Mouse (Mus musculus) kidney, embryonic 16.5 days (tissue): ENCODE measurements around the gene Ralgps1. TPM values are rescaled to one million over a fixed set of nuclear protein-coding genes. Genes with fewer than 3 reads are reported as not detected.
"Not testable (repeated sequence)": the region's sequence is repeated elsewhere in the genome, so short reads cannot be mapped to it uniquely, and the experiment has no call there.

Experiments used
- ATAC-seq: fragments of 200-750 bp; cut with Nextera tagmentation; 2 replicates; pipeline ENCODE4 v1.8.0; 2017; ENCODE audit warnings: moderate TSS enrichment; ENCODE audit not compliant: low FRiP score, low TSS enrichment
- H3K27ac ChIP-seq: fragments of 300-500 bp; sonication (generic); 2 replicates; pipeline ENCODE4 v1.5.1; 2014; ENCODE audit warnings: low read length
- H3K27me3 ChIP-seq: fragments of 300-500 bp; sonication (generic); 2 replicates; pipeline ENCODE4 v1.6.1; 2014; ENCODE audit warnings: low read length, control low read depth, mixed read lengths; ENCODE audit not compliant: insufficient read depth
- H3K36me3 ChIP-seq: fragments of 300-500 bp; sonication (generic); 2 replicates; pipeline ENCODE4 v1.6.1; 2014; ENCODE audit warnings: low read length, control low read depth, mixed read lengths; ENCODE audit not compliant: insufficient read depth
- H3K4me1 ChIP-seq: fragments of 300-500 bp; sonication (generic); 2 replicates; pipeline ENCODE4 v1.6.1; 2014; ENCODE audit warnings: low read length, control low read depth, mixed read lengths; ENCODE audit not compliant: insufficient read depth
- H3K4me2 ChIP-seq: fragments of 300-500 bp; sonication (generic); replicated peaks from 2 replicates; pipeline ENCODE4 v1.6.1; 2014; ENCODE audit warnings: low read depth, low read length
- H3K4me3 ChIP-seq: fragments of 300-500 bp; sonication (generic); 2 replicates; pipeline ENCODE4 v1.5.1; 2014; ENCODE audit warnings: mild to moderate bottlenecking, low read length
- H3K9ac ChIP-seq: fragments of 300-500 bp; sonication (generic); replicated peaks from 2 replicates; pipeline ENCODE4 v1.6.1; 2014; ENCODE audit warnings: low read length
- H3K9me3 ChIP-seq: fragments of 300-500 bp; sonication (generic); 2 replicates; pipeline ENCODE4 v1.6.1; 2016; ENCODE audit warnings: low read length, control low read depth
- WGBS: fragments of 180-500 bp; shearing (Covaris S2); extraction: QIAGEN DNeasy Blood & Tissue Kit; methylation state at CpG from one replicate; pipeline ENCODE4 v1.1.7; 2014; 5-methylcytosine and 5-hydroxymethylcytosine counted together
- polyA plus RNA-seq: library from polyadenylated mRNA; unstranded; fragments of >200 nt; fragmentation: Nextera tagmentation; extraction: Ambion mirVana; gene quantifications from 2 replicates; pipeline ENCODE4 v1.2.1, GENCODE M21; 2015

Ralgps1 gene
- polyA plus RNA-seq, 1 experiment from 2014 or later = 5.2 TPM

DNA sequence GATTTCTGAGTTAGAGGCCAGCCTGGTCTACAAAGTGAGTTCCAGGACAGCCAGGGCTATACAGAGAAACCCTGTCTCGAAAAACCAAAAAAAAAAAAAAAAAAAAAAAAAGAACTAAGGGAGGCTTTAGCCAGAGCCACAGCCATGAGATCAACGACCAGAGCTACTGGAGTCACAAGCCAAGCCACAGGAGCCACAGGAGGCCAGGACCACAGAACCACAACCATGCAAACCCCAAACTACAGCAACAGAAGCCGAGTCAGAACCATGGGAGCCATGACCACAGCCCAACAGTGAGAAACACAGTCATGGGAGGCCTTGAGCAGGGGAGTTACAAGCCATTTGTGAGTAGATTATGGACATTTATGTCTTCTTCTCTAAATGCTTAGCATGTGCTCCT, 41.7 kb downstream of the Ralgps1 start:
- 89% methylated on average over 2 of the region's 3 CpGs for WGBS

GRCm38 (mm10) chr2:33328941-33329340, 42.3 kb downstream of the Ralgps1 start:
- no peaks in the 10 kb centered on the region for H3K27me3 ChIP-seq
- H3K36me3 ChIP-seq = no peaks in the 10 kb centered on the region
- 86% methylated on average over 1 of the region's 1 CpGs for WGBS
- H3K9me3 ChIP-seq = no peaks in the 10 kb centered on the region
- H3K27ac ChIP-seq = no peak overlapping the region
- no peak overlapping the region for H3K4me2 ChIP-seq
- no peak for ATAC-seq
- no peak overlapping the region for H3K4me3 ChIP-seq
- H3K9ac ChIP-seq = no peak overlapping the region
- H3K4me1 ChIP-seq = no peaks in the 10 kb centered on the region

More for the DNA sequence above, 41.7 kb downstream of the Ralgps1 start:
- Histone ChIP-seq H3K4me1 (no peaks in the 10 kb centered on the region), H3K9ac (no peak overlapping the region), H3K27ac (no peak overlapping the region), H3K27me3 (no peaks in the 10 kb centered on the region), H3K9me3 (peaks cover under 1% of the 10 kb centered on the region; the same call in 1 of the 2 replicates), H3K36me3 (no peaks in the 10 kb centered on the region), H3K4me2 (no peak overlapping the region), H3K4me3 (no peak overlapping the region)
- ATAC-seq = no peak

DNA sequence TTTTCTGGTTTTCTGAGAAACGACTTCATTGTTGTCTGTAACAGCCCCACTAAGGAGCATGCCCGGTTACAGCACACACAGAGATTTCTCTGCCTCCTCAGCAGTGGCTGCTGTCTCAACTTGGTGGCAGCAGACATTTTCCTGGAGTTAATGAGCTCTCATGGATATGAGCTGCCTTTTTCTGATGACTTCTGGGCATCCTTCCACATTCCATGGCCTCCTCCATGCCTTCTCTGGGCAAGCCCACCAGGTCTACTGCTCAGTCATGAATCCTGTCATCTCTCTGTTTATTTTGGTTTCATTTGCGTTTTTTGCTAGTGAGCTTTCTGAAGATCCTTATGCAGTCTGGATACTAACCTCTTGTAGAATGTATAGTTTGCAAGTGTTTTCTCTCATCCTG, 45.9 kb downstream of the Ralgps1 start:
- ATAC-seq = no peak
- H3K4me3 ChIP-seq = no peak overlapping the region
- H3K9me3 ChIP-seq = no peaks in the 10 kb centered on the region
- no peaks in the 10 kb centered on the region for H3K27me3 ChIP-seq
- H3K4me1 ChIP-seq = 0 out of 2 replicates have a peak, but pooled peaks cover 2% of the 10 kb centered on the region
- no peak overlapping the region for H3K27ac ChIP-seq
- H3K36me3 ChIP-seq = no peaks in the 10 kb centered on the region
- H3K9ac ChIP-seq = no peak overlapping the region
- no peak overlapping the region for H3K4me2 ChIP-seq
- WGBS = 58% methylated on average over 3 of the region's 3 CpGs

DNA sequence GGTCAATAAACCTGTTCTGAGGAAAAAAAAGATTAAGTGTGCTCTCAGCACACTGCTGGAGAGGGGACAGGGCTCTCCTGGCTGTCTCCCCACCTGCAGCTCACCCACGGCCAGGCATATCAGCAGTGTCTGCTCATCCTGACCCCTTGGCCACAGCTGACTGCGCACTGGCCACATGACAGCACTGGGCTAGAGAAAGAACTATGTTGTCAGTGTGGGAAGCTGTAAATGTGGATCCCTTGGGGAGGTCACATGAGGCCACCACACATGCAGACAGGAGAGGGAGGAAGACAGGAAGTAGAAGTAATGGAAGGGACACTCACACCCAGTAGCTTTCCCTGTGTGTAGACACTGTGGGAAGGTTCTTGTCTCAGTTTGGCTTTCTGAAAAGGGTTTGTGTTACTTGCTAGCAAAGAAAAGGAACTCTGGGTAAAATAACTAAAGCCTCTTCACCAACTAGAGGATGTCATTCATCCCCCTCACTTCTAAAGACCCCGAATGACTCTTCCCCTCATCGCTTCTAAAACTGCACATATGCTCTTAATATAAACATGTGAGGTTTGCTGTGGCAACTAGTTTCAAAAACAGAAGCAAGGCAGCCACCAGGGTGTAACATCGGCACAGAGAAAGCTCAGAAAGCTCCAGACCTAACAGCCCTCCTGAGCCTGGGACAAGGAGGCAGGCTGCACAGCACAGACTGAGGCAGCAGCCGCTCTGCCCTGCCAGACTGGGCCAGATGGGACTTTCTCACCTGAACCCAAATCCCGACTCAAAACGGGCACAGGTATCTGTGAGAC, 47.3 kb downstream of the Ralgps1 start:
- Histone ChIP-seq H3K4me2 (no peak overlapping the region), H3K9me3 (no peaks in the 10 kb centered on the region), H3K4me1 (0 out of 2 replicates have a peak, but pooled peaks cover 2% of the 10 kb centered on the region), H3K9ac (no peak overlapping the region), H3K4me3 (no peak overlapping the region), H3K27ac (no peak overlapping the region), H3K27me3 (no peaks in the 10 kb centered on the region), H3K36me3 (no peaks in the 10 kb centered on the region)
- WGBS = 72% methylated on average over 8 of the region's 8 CpGs
- ATAC-seq = no peak

DNA sequence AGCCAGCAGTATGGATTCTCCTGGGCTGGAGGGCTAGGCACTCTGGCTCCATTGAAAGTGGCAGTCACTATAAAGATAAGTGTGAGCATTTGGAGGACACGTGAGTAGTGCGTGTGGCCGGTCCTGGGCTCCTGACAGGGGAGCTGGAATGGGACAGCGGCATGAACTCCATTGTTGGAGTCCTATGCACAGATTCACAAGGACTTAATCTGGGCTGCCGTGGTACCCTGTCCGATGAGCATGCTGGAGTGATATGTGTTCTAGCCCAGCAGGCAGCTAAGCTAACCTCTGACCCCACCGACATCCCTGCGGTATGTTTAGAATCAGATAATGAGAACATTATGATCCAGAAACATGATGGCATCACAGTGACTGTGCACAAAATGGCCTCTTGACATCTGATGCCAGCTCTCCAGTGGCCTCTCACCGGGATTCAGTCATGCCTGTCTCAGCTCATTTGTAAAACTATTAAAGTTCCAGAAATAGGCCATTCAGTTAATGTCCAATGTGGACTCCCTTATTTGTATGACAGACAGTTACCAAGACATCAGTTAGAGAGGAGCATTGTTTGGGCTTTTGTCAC, 48.2 kb downstream of the Ralgps1 start:
- not testable (repeated sequence) for H3K4me1 ChIP-seq, H3K36me3 ChIP-seq, H3K9ac ChIP-seq, H3K4me2 ChIP-seq, H3K4me3 ChIP-seq, ATAC-seq, H3K27me3 ChIP-seq, H3K27ac ChIP-seq, H3K9me3 ChIP-seq
- 76% methylated on average over 9 of the region's 9 CpGs for WGBS

DNA sequence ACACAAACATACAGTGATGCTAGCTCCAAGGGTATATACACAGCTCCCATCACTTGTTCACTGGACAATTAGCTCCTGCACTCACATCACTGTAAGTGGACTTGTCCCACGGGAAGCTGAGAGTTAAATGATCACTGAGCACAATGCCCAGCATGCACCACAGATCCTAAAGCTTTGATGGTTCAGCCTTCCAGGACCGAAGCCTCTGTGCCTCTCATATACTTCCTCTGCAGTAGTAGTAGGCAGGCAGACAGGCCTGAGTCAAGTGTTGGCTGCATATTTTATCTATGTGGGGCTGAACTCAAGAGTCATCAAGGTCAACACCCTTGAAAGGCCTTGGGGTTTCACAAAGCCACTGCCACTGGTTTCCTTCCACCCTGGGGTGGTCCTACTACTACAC, 49.6 kb downstream of the Ralgps1 start:
- Histone ChIP-seq H3K27me3 (no peaks in the 10 kb centered on the region), H3K27ac (no peak overlapping the region), H3K4me1 (0 out of 2 replicates have a peak, but pooled peaks cover 3% of the 10 kb centered on the region), H3K9me3 (no peaks in the 10 kb centered on the region), H3K9ac (no peak overlapping the region), H3K36me3 (no peaks in the 10 kb centered on the region), H3K4me3 (no peak overlapping the region), H3K4me2 (no peak overlapping the region)
- ATAC-seq = no peak
- WGBS = 80% methylated on average over 2 of the region's 2 CpGs

- 88% methylated on average over 2 of the region's 2 CpGs for WGBS
Observed at GRCm38 (mm10) chr2:33321031-33321430, 50.3 kb downstream of the Ralgps1 start.

DNA sequence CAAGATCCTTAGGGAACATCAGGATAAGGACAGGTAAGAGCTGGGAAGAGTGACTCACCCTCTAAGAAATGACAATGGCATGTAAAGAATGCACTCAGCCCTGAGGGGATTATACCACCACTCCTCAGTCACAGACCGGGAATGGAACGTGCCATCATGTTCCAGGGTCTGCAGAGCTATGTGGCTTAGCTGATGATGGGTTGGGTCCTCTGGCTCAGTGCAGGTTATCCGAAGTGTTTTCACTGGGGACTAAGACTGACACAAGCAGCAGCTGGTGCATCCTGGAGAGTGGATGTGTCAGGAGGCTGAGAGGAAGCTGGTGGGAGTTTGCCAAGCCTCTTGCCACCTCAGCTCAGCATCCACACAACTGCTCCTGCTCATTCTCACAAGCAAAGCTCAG, 50.7 kb downstream of the Ralgps1 start:
- Histone ChIP-seq H3K4me3 (no peak overlapping the region), H3K4me2 (no peak overlapping the region), H3K27ac (no peak overlapping the region), H3K9ac (no peak overlapping the region), H3K27me3 (no peaks in the 10 kb centered on the region), H3K4me1 (0 out of 2 replicates have a peak, but pooled peaks cover 5% of the 10 kb centered on the region), H3K36me3 (no peaks in the 10 kb centered on the region), H3K9me3 (no peaks in the 10 kb centered on the region)
- 70% methylated on average over 3 of the region's 3 CpGs for WGBS
- no peak for ATAC-seq

More at GRCm38 (mm10) chr2:33321031-33321430, 50.3 kb downstream of the Ralgps1 start:
- H3K9ac ChIP-seq = no peak overlapping the region
- H3K4me2 ChIP-seq = no peak overlapping the region
- no peak overlapping the region for H3K27ac ChIP-seq
- no peak for ATAC-seq
- no peaks in the 10 kb centered on the region for H3K9me3 ChIP-seq
- H3K27me3 ChIP-seq = no peaks in the 10 kb centered on the region
- no peaks in the 10 kb centered on the region for H3K36me3 ChIP-seq
- no peak overlapping the region for H3K4me3 ChIP-seq
- 0 out of 2 replicates have a peak, but pooled peaks cover 5% of the 10 kb centered on the region for H3K4me1 ChIP-seq

GRCm38 (mm10) chr2:33319934-33320333, 51.4 kb downstream of the Ralgps1 start:
- no peak overlapping the region for H3K27ac ChIP-seq
- no peak for ATAC-seq
- no peak overlapping the region for H3K4me2 ChIP-seq
- peaks cover 11% of the 10 kb centered on the region; the same call in 1 of the 2 replicates for H3K4me1 ChIP-seq
- no peak overlapping the region for H3K9ac ChIP-seq
- H3K36me3 ChIP-seq = no peaks in the 10 kb centered on the region
- H3K27me3 ChIP-seq = no peaks in the 10 kb centered on the region
- WGBS = 100% methylated on average over 1 of the region's 1 CpGs
- H3K4me3 ChIP-seq = no peak overlapping the region
- H3K9me3 ChIP-seq = no peaks in the 10 kb centered on the region

- Histone ChIP-seq H3K4me3 (no peak overlapping the region), H3K4me2 (no peak overlapping the region), H3K36me3 (no peaks in the 10 kb centered on the region), H3K9me3 (no peaks in the 10 kb centered on the region), H3K9ac (no peak overlapping the region), H3K4me1 (peaks cover 11% of the 10 kb centered on the region; the same call in 1 of the 2 replicates), H3K27me3 (no peaks in the 10 kb centered on the region), H3K27ac (no peak overlapping the region)
- WGBS = 88% methylated on average over 5 of the region's 5 CpGs
- ATAC-seq = no peak
Observed at GRCm38 (mm10) chr2:33319455-33319854, 51.8 kb downstream of the Ralgps1 start.
